Mouse (Mus musculus): Measurements from ENCODE around the gene Sypl2. TPM values are rescaled to one million over a fixed set of nuclear protein-coding genes. Genes with fewer than 3 reads are reported as not detected.

Sypl2 gene
- total RNA-seq, 2 experiments from 2014 or later = 321 to 322 TPM

- DNase-seq = peak; percentile 61
- H3K4me3 ChIP-seq = peak overlapping the region; percentile 21
- intact Hi-C loops (cut with DNase I) = loop anchor here (1.0 kb wide), 1 partner anchor 38 kb away; no protein-coding TSS in a partner anchor
- peak overlapping the region; percentile 59 for H3K27ac ChIP-seq
- no peak for TF ChIP-seq CTCF (IDR thresholded peaks at IDR 0.05)
These were observed 23.2 kb downstream of the Sypl2 start for GRCm38 (mm10) chr3:108203212-108203611.

GRCm38 (mm10) chr3:108202506-108202905 lies 23.9 kb downstream of the Sypl2 start:
- peak overlapping the region; percentile 59; the same call in 1 of the 2 replicates for H3K27ac ChIP-seq
- intact Hi-C loops (cut with DNase I) = no loop called here
- H3K4me3 ChIP-seq = no peak overlapping the region; the same call in 1 of the 2 replicates
- no peak for DNase-seq
- TF ChIP-seq CTCF (IDR thresholded peaks at IDR 0.05) = no peak

- peak within 1 kb of the TSS; percentile 89 for H3K4me3 ChIP-seq
- DNase-seq = peak; percentile 96
- peak; percentile 83 for TF ChIP-seq CTCF (IDR thresholded peaks at IDR 0.05)
- peak within 1 kb of the TSS; percentile 89 for H3K27ac ChIP-seq
- intact Hi-C loops (cut with DNase I) = no loop called here
These were observed 25.8 kb downstream of the Sypl2 start, which contains the start of gene Cyb561d1 for GRCm38 (mm10) chr3:108200329-108201323. Cyb561d1 (minus strand) TSS chr3:108201212.

- no peak overlapping the region for H3K27ac ChIP-seq
- peak overlapping the region; percentile 89; the same call in 1 of the 2 replicates for H3K4me3 ChIP-seq
- intact Hi-C loops (cut with DNase I) = no loop called here
- TF ChIP-seq CTCF (IDR thresholded peaks at IDR 0.05) = no peak
- DNase-seq = no peak
These were observed 27.2 kb downstream of the Sypl2 start for GRCm38 (mm10) chr3:108199231-108199630.

GRCm38 (mm10) chr3:108197066-108197497 lies 29.4 kb downstream of the Sypl2 start:
- 0 out of 2 replicates have a peak, but pooled peaks have one; percentile 2 for TF ChIP-seq CTCF (IDR thresholded peaks at IDR 0.05)
- intact Hi-C loops (cut with DNase I) = no loop called here
- DNase-seq = no peak

GRCm38 (mm10) chr3:108195941-108196590 lies 30.4 kb downstream of the Sypl2 start:
- Histone ChIP-seq H3K27ac (no peak overlapping the region), H3K4me3 (no peak overlapping the region)
- no peak for DNase-seq
- no peak for TF ChIP-seq CTCF (IDR thresholded peaks at IDR 0.05)
- intact Hi-C loops (cut with DNase I) = no loop called here

More at GRCm38 (mm10) chr3:108197066-108197497, 29.4 kb downstream of the Sypl2 start:
- Histone ChIP-seq H3K27ac (no peak overlapping the region; the same call in 1 of the 2 replicates), H3K4me3 (no peak overlapping the region)

GRCm38 (mm10) chr3:108195287-108195686 lies 31.2 kb downstream of the Sypl2 start:
- TF ChIP-seq CTCF (IDR thresholded peaks at IDR 0.05) = no peak
- no peak for DNase-seq
- Histone ChIP-seq H3K27ac (no peak overlapping the region), H3K4me3 (no peak overlapping the region)
- intact Hi-C loops (cut with DNase I) = no loop called here

GRCm38 (mm10) chr3:108193686-108194085 lies 32.8 kb downstream of the Sypl2 start:
- no peak for DNase-seq
- intact Hi-C loops (cut with DNase I) = no loop called here
- TF ChIP-seq CTCF (IDR thresholded peaks at IDR 0.05) = no peak
- no peak overlapping the region for H3K27ac ChIP-seq
- no peak overlapping the region for H3K4me3 ChIP-seq

- DNase-seq = no peak
- intact Hi-C loops (cut with DNase I) = no loop called here
- TF ChIP-seq CTCF (IDR thresholded peaks at IDR 0.05) = no peak
- peak overlapping the region; percentile 26 for H3K4me3 ChIP-seq
- H3K27ac ChIP-seq = peak overlapping the region; percentile 20; the same call in 1 of the 2 replicates
These were observed 36.6 kb downstream of the Sypl2 start for GRCm38 (mm10) chr3:108189897-108190296.

GRCm38 (mm10) chr3:108188716-108189490 lies 37.5 kb downstream of the Sypl2 start:
- TF ChIP-seq CTCF (IDR thresholded peaks at IDR 0.05) = no peak
- DNase-seq = no peak
- Histone ChIP-seq H3K27ac (no peak overlapping the region), H3K4me3 (no peak overlapping the region)
- intact Hi-C loops (cut with DNase I) = no loop called here

- DNase-seq = peak; percentile 52
- Histone ChIP-seq H3K4me3 (peak overlapping the region; percentile 77), H3K27ac (peak overlapping the region; percentile 89)
- intact Hi-C loops (cut with DNase I) = no loop called here
- TF ChIP-seq CTCF (IDR thresholded peaks at IDR 0.05) = no peak
These were observed 39.2 kb downstream of the Sypl2 start for GRCm38 (mm10) chr3:108187111-108187795.
